Mouse (Mus musculus) gastrocnemius, adult 18-20 months (tissue): ENCODE measurements around the gene 1700024G13Rik. TPM values are rescaled to one million over a fixed set of nuclear protein-coding genes. Genes with fewer than 3 reads are reported as not detected.

Experiments
- DNase-seq: peaks from one replicate; pipeline ENCODE4 v3.0.0; 2021; ENCODE audit warnings: low spot score
- total RNA-seq, 2 experiments: library from RNA; stranded (reverse); gene quantifications; 2 replicates each; pipeline ENCODE4 v1.2.3; 2021

1700024G13Rik gene
- total RNA-seq, 2 experiments from 2014 or later, result not detected

GRCm38 (mm10) chr14:32332515-32333445, 55.4 kb downstream of the 1700024G13Rik start:
- no peak for DNase-seq

DNA sequence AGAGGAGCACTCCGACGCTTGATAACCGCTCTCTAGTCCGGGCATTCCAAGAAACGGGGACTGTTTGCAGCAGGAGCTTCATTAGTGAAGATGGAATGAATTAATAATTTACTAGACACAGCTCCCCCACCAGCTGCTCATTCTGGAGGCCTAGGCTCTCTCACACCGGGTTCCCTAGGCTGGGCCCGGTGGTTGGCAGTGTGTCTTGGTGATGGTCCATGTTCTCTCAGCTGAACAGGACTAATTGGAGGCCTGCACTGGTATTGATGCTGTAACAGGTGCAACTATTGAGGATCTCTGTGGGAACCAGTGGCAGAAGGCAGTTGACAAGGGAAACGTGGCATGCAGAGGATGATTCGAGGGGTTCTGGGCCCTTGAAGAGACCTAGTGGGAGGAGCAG, 60.8 kb downstream of the 1700024G13Rik start:
- DNase-seq, result no peak

Other genes starting within 250 kb of the 1700024G13Rik start
- gene Msmb, start 246.4 kb downstream of the 1700024G13Rik start, total RNA-seq, result not detected
- gene Ncoa4, start 228.5 kb downstream of the 1700024G13Rik start, total RNA-seq, result 10 to 100 TPM; 65.2 to 76.7 TPM
- 100 to 1,000 TPM; 229 TPM for gene Timm23, start 186.5 kb downstream of the 1700024G13Rik start, total RNA-seq
- 10 to 100 TPM; 25.3 to 28.9 TPM for gene Parg, start 186.4 kb downstream of the 1700024G13Rik start, total RNA-seq
- gene Ogdhl, start 66.4 kb downstream of the 1700024G13Rik start, total RNA-seq, result under 1 TPM; 0.43 to 0.76 TPM
- gene Slc18a3, start 76.5 kb upstream of the 1700024G13Rik start, total RNA-seq, result not detected
- gene Chat, start 77.6 kb upstream of the 1700024G13Rik start, total RNA-seq, result not detected
- gene Ercc6, start 125.1 kb upstream of the 1700024G13Rik start, total RNA-seq, result 1 to 10 TPM; 3.9 to 4.2 TPM
- gene Prrxl1, start 211.0 kb upstream of the 1700024G13Rik start, total RNA-seq, result not detected